Mouse (Mus musculus): Measurements from ENCODE around the gene Fam98c. TPM values are rescaled to one million over a fixed set of nuclear protein-coding genes. Genes with fewer than 3 reads are reported as not detected.

Gene Fam98c
- total RNA-seq, 4 experiments from 2014 or later = 10.1 to 19.9 (median 14.7) TPM

Other genes starting within 250 kb of the Fam98c start
- gene Actn4, start 193.9 kb downstream of the Fam98c start, total RNA-seq (2022) = 100 to 1,000 TPM; 184 to 285 (median 233) TPM
- 100 to 1,000 TPM; 232 to 255 (median 240) TPM for gene Eif3k, start 174.4 kb downstream of the Fam98c start, total RNA-seq (2022)
- gene Map4k1, start 174.2 kb downstream of the Fam98c start, total RNA-seq (2022) = 1 to 10 TPM; 1.4 to 3.9 (median 1.8) TPM
- under 1 TPM; 0.17 to 0.25 (median 0.22) TPM for gene Ryr1, start 31.1 kb downstream of the Fam98c start, total RNA-seq (2022)
- 1 to 10 TPM; 1.3 to 1.6 (median 1.4) TPM for gene Rasgrp4, start 21.4 kb downstream of the Fam98c start, total RNA-seq (2022)
- gene Ggn, start 14.0 kb upstream of the Fam98c start, total RNA-seq (2022) = 1 to 10 TPM; 1.2 to 2.1 (median 1.7) TPM
- 10 to 100 TPM in 2 of 4 experiments, 1 to 10 TPM in 2; 6.6 to 19.2 (median 12.7) TPM for gene Spred3, start 14.2 kb upstream of the Fam98c start, total RNA-seq (2022)
- 100 to 1,000 TPM; 167 to 191 (median 174) TPM for gene Psmd8, start 24.5 kb upstream of the Fam98c start, total RNA-seq (2022)
- gene Catsperg1, start 57.8 kb upstream of the Fam98c start, total RNA-seq (2022) = 1 to 10 TPM in 1 of 4 experiments, under 1 TPM in 3; 0.73 to 1.6 (median 0.82) TPM
- gene Kcnk6, start 76.3 kb upstream of the Fam98c start, total RNA-seq (2022) = 1 to 10 TPM; 1.2 to 2.6 (median 1.8) TPM
- 10 to 100 TPM; 42.7 to 50.6 (median 44.6) TPM for gene Yif1b, start 82.1 kb upstream of the Fam98c start, total RNA-seq (2022)
- 1 to 10 TPM; 3.0 to 6.9 (median 3.7) TPM for gene 2200002D01Rik, start 92.2 kb upstream of the Fam98c start, total RNA-seq (2022)
- gene Spint2, start 125.7 kb upstream of the Fam98c start, total RNA-seq (2022) = 100 to 1,000 TPM in 2 of 4 experiments, 10 to 100 TPM in 2; 75.9 to 116 (median 96.8) TPM
- gene Ppp1r14a, start 133.1 kb upstream of the Fam98c start, total RNA-seq (2022) = 1 to 10 TPM; 4.8 to 8.0 (median 5.5) TPM
- 1 to 10 TPM; 2.6 to 6.1 (median 4.0) TPM for gene Dpf1, start 147.7 kb upstream of the Fam98c start, total RNA-seq (2022)